Mouse (Mus musculus) liver, adult 2 months (tissue): ENCODE measurements around the gene Endou.

Experiments
- CTCF ChIP-seq: fragments of 200-500 bp; IDR thresholded peaks from 2 replicates; pipeline ENCODE4 v1.5.1; 2011; ENCODE audit warnings: low read depth, low read length, control low read depth
- POLR2A ChIP-seq: fragments of 200-500 bp; IDR thresholded peaks from 2 replicates; pipeline ENCODE4 v1.6.1; 2011; ENCODE audit warnings: low read length, control low read depth; ENCODE audit not compliant: insufficient read depth; ENCODE audit errors: extremely low read depth

DNA sequence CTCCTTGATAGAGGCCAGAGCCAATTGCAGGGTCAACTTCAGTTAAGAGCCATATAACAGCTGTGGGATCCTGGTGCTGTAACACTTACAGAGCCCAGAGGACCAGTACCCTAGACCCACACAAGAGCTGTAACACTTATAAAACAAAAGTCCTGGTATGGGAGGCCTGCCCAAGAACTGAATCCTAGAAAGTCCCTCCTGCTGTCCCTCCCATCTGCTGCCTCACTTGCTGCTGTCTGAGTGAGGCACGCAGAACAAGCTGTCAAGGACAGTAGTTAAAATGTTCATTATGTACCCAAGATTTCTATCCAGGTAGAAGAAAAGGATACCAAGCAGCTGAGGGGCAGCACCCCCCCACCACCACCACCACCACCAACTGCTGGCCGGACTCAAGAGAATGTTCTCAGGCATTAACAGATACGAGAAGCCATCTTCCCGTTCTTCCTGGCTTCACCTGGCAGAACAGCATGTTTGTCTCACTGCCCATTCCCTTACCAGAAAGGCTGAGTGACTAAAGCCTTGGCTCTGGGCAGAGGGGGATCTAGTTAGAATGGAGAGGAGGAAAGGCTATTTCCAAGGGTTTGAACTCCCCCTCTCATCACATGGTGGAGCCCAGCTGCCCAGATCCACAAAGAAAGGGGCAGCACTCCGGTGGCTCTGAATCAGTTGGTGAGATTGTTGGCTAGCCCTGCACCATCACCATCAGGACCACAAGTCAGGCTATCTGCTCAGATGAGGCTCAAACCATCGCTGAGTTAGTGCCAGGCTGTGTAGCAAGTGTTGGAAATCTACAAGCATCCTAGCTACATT lies 7.4 kb downstream of the Endou start:
- TF ChIP-seq CTCF = no peak
- TF ChIP-seq POLR2A = no peak
